Mouse (Mus musculus): ENCODE data around the gene Olfr464.

DNA sequence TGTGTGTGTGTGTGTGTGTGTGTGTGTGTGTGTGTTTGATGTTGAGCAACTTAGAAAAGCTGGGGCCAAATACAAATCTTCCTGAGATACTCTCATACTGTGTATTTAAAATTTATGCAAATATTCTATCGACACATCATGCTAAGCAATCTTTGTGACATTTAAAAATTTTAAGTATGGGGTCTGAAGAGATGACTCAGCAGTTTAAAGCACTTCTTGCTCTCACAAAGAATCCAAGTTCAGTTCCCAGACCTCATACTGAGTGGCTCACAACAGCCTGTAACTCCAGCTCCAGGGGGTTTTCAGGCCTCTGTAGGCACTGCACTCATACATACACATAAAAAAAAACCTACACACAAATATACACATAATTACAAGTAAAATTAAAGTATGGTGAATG is 4.8 kb downstream of the Olfr464 start:
- TF ChIP-seq CTCF (IDR thresholded peaks at IDR 0.05; ENCODE audit: low read depth, low read length) (no peak), POLR2A (IDR thresholded peaks at IDR 0.05; ENCODE audit: borderline replicate concordance, low read depth, low read length) (no peak)

All from bone marrow macrophage, adult 2 months (primary cell).